ENCODE assay signal across 1 mouse cellular context in the genomic region with DNA sequence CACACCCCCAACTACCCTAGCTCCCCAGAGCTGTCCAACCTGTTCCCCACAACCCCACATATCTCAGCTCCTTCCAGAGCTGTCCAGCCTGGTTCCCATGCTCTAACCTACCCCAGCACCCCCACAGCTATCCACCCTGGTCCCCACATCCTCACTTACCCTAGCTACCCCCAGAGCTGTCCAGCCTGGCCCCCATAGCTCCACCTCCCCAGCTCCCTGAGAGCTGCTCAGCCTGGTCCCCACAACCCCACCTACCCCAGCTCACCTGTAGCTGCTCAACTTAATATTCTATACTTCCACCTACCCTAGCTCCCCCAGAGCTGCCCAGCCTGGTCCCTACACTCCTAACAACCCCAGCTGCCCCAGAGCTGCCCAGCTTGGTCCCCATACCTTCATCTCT.
TF ChIP-seq lines count a peak whose summit lies in the region.

No protein-coding gene starts in this region.

TF ChIP-seq in CH12.LX, 34 proteins besides CTCF, POLR2A, EP300 and RAD21 (continued from another document):
- TF ChIP-seq POLR2AphosphoS2 (IDR thresholded peaks at IDR 0.05; ENCODE audit: low read depth, low read length) (no peak), MXI1 (IDR thresholded peaks at IDR 0.05; ENCODE audit: low read depth, low read length) (no peak)
